Mouse (Mus musculus) stomach, embryonic 16.5 days (tissue): ENCODE data around the gene Vmn2r2. TPM values are rescaled to one million over a fixed set of nuclear protein-coding genes. Genes with fewer than 3 reads are reported as not detected.

ENCODE experiments used
- ATAC-seq: fragments of 200-750 bp; cut with Nextera tagmentation; 2 replicates; pipeline ENCODE4 v1.8.0; 2017; ENCODE audit warnings: moderate number of reproducible peaks, moderate TSS enrichment; ENCODE audit not compliant: insufficient read depth, low FRiP score
- H3K27ac ChIP-seq: fragments of 300-500 bp; sonication (generic); 2 replicates; pipeline ENCODE4 v1.5.1; 2014; ENCODE audit warnings: low read length
- H3K27me3 ChIP-seq: fragments of 300-500 bp; sonication (generic); 2 replicates; pipeline ENCODE4 v1.6.1; 2014; ENCODE audit warnings: low read length, control low read depth, mixed read lengths; ENCODE audit not compliant: control insufficient read depth, insufficient read depth
- H3K36me3 ChIP-seq: fragments of 300-500 bp; sonication (generic); 2 replicates; pipeline ENCODE4 v1.6.1; 2014; ENCODE audit warnings: low read length; ENCODE audit not compliant: control insufficient read depth, insufficient read depth
- H3K4me1 ChIP-seq: fragments of 300-500 bp; sonication (generic); 2 replicates; pipeline ENCODE4 v1.6.1; 2014; ENCODE audit warnings: low read length, control low read depth, mixed read lengths; ENCODE audit not compliant: control insufficient read depth, insufficient read depth
- H3K4me2 ChIP-seq: fragments of 300-500 bp; sonication (generic); 2 replicates; pipeline ENCODE4 v1.6.1; 2014; ENCODE audit warnings: low read depth, low read length, mixed read lengths
- H3K4me3 ChIP-seq: fragments of 300-500 bp; sonication (generic); replicated peaks from 2 replicates; pipeline ENCODE4 v1.5.1; 2014; ENCODE audit warnings: mild to moderate bottlenecking, low read length
- H3K9ac ChIP-seq: fragments of 300-500 bp; sonication (generic); 2 replicates; pipeline ENCODE4 v1.6.1; 2014; ENCODE audit warnings: low read length
- H3K9me3 ChIP-seq: fragments of 300-500 bp; sonication (generic); replicated peaks from 2 replicates; pipeline ENCODE4 v1.6.1; 2016; ENCODE audit warnings: low read length, control low read depth; ENCODE audit not compliant: control insufficient read depth
- WGBS: fragments of 180-500 bp; shearing (Covaris S2); extraction: QIAGEN DNeasy Blood & Tissue Kit; methylation state at CpG from one replicate; pipeline ENCODE4 v1.1.7; 2014; 5-methylcytosine and 5-hydroxymethylcytosine counted together
- polyA plus RNA-seq: library from polyadenylated mRNA; unstranded; fragments of >200 nt; fragmentation: Nextera tagmentation; extraction: Ambion mirVana; gene quantifications from 2 replicates; pipeline ENCODE4 v1.2.1, GENCODE M21; 2015

Vmn2r2 gene
- polyA plus RNA-seq: not detected in 2 replicates

DNA sequence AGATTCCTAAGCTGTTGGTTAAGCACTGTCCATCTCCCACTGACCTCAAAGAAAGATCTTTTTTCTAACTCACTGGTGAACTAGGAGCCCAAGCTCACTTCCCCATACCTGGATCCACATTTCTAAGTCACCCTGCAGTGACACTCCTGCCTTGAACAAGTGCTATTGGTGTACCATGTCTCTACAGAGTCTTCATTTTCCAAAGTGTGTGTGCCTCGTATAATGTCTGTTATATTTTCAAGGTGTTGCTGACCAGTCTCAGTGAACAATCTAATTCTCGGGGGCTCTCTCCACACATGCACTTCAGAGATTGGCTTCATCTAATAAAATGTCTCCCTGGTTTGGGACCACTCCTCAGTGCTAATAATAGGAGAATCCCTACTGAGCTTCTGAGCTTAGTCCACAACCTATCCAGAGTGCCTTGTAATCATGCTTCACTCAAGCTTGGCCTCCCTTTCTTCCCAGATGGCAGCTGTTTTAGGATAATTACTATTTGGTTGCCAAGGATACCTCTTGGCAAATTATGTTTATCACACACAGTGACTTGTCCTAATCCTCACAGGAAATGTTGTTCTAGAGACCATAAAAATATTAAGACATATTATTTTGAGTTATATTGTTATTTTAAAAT is at the start of gene Vmn2r2:
TSS of gene Vmn2r2 (minus strand) at position 51 of the 631 bp plus-strand sequence.
- Histone ChIP-seq H3K4me3 (no peak within 1 kb of the TSS), H3K27ac (no peak within 1 kb of the TSS), H3K9ac (no peak within 1 kb of the TSS), H3K9me3 (no peaks in the 10 kb centered on the region), H3K4me2 (no peak within 1 kb of the TSS), H3K4me1 (no peaks in the 10 kb centered on the region), H3K36me3 (no peaks in the 10 kb centered on the region), H3K27me3 (no peaks in the 10 kb centered on the region)
- ATAC-seq: no peak
- 89% methylated on average over 2 of the region's 2 CpGs for WGBS

GRCm38 (mm10) chr3:64113352-64114046 is 28.2 kb downstream of the Vmn2r2 start:
- Histone ChIP-seq H3K27ac (no peak overlapping the region), H3K36me3 (no peaks in the 10 kb centered on the region), H3K4me2 (no peak overlapping the region), H3K27me3 (no peaks in the 10 kb centered on the region), H3K9me3 (no peaks in the 10 kb centered on the region), H3K9ac (no peak overlapping the region), H3K4me1 (no peaks in the 10 kb centered on the region), H3K4me3 (no peak overlapping the region)
- 79% methylated on average over 11 of the region's 11 CpGs for WGBS
- no peak for ATAC-seq

DNA sequence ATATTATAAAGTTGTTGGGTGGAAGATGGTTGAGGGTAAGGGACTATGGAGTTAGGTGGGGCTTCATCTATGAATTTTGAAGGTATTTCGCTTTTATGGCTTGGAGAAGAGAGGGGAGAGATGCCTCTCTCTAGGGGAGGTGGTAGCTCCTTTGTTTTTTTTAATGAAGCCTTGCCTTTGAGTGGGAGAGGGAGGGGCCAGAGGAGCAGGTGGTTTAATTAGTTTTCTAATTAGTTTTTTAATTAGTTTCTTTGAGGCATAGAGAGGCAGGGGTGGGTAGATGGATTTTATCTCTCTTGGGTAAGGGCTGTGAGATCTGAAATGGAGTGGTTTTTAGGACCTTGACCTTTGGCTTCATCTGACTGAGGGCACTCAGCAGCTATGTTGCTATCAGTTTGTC is 29.0 kb downstream of the Vmn2r2 start:
- 84% methylated on average over 1 of the region's 1 CpGs for WGBS
- H3K4me1 ChIP-seq: no peaks in the 10 kb centered on the region
- no peak for ATAC-seq
- H3K4me3 ChIP-seq: no peak overlapping the region
- H3K9ac ChIP-seq: no peak overlapping the region
- no peaks in the 10 kb centered on the region for H3K27me3 ChIP-seq
- H3K9me3 ChIP-seq: no peaks in the 10 kb centered on the region
- H3K4me2 ChIP-seq: no peak overlapping the region
- no peaks in the 10 kb centered on the region for H3K36me3 ChIP-seq
- no peak overlapping the region for H3K27ac ChIP-seq

GRCm38 (mm10) chr3:64081247-64081646 is 60.5 kb downstream of the Vmn2r2 start, which contains the start of gene Vmn2r1:
Gene Vmn2r1 (plus strand): TSS chr3:64081547.
- 81% methylated on average over 4 of the region's 4 CpGs for WGBS
- no peak for ATAC-seq
- Histone ChIP-seq H3K4me1 (no peaks in the 10 kb centered on the region), H3K4me3 (no peak within 1 kb of the TSS), H3K4me2 (no peak within 1 kb of the TSS), H3K9me3 (no peaks in the 10 kb centered on the region), H3K27ac (no peak within 1 kb of the TSS), H3K36me3 (no peaks in the 10 kb centered on the region), H3K27me3 (no peaks in the 10 kb centered on the region), H3K9ac (no peak within 1 kb of the TSS)

Other genes starting within 250 kb of the Vmn2r2 start
- 7.4 and 7.6 TPM in 2 replicates for gene Plch1, start 242.5 kb downstream of the Vmn2r2 start, polyA plus RNA-seq
- gene E130311K13Rik, start 212.5 kb downstream of the Vmn2r2 start, polyA plus RNA-seq: 6.1 and 6.4 TPM in 2 replicates
- gene Slc33a1, start 177.2 kb downstream of the Vmn2r2 start, polyA plus RNA-seq: 24.2 and 24.3 TPM in 2 replicates
- gene Gmps, start 165.8 kb downstream of the Vmn2r2 start, polyA plus RNA-seq: 35.3 and 36.7 TPM in 2 replicates
- 0.02 and 0.06 TPM in 2 replicates for gene Vmn2r1, start 60.4 kb downstream of the Vmn2r2 start, polyA plus RNA-seq
- not detected in 2 replicates for gene Vmn2r3, start 147.8 kb upstream of the Vmn2r2 start, polyA plus RNA-seq